Mouse (Mus musculus): ENCODE results near the gene Ccdc121.
A peak's percentile ranks its signal among the peaks of the same experiment; 100 is the strongest.
"Not testable (repeated sequence)": the region's sequence is repeated elsewhere in the genome, so short reads cannot be mapped to it uniquely, and the experiment has no call there.

The Ccdc121 gene

GRCm38 (mm10) chr1:181510855-181511254 is 396 bp downstream of the Ccdc121 start:
- DNase-seq = not testable (repeated sequence)

- DNase-seq = no peak
Measured at GRCm38 (mm10) chr1:181505367-181505766, 5.9 kb downstream of the Ccdc121 start.

GRCm38 (mm10) chr1:181503471-181503870 is 7.8 kb downstream of the Ccdc121 start:
- no peak for DNase-seq

GRCm38 (mm10) chr1:181484696-181485095 is 26.6 kb downstream of the Ccdc121 start:
- no peak for DNase-seq

- DNase-seq = no peak
Measured at GRCm38 (mm10) chr1:181476557-181476956, 34.7 kb downstream of the Ccdc121 start.

- no peak for DNase-seq
Measured at GRCm38 (mm10) chr1:181476141-181476540, 35.1 kb downstream of the Ccdc121 start.

- DNase-seq = no peak
Measured at GRCm38 (mm10) chr1:181469415-181469814, 41.8 kb downstream of the Ccdc121 start.

- DNase-seq = no peak
Measured at GRCm38 (mm10) chr1:181467321-181467670, 44.0 kb downstream of the Ccdc121 start.

- DNase-seq = no peak
Measured at GRCm38 (mm10) chr1:181466601-181467320, 44.5 kb downstream of the Ccdc121 start.

GRCm38 (mm10) chr1:181466040-181466439 is 45.2 kb downstream of the Ccdc121 start:
- no peak for DNase-seq

GRCm38 (mm10) chr1:181465027-181465426 is 46.2 kb downstream of the Ccdc121 start:
- DNase-seq = peak in 1 of 2 experiments; percentile 31

GRCm38 (mm10) chr1:181462906-181463179 is 48.4 kb downstream of the Ccdc121 start:
- DNase-seq = no peak

- no peak for DNase-seq
Measured at GRCm38 (mm10) chr1:181462051-181462905, 49.0 kb downstream of the Ccdc121 start.

GRCm38 (mm10) chr1:181461484-181461883 is 49.8 kb downstream of the Ccdc121 start:
- peak in 1 of 2 experiments; percentile 52 for DNase-seq

- DNase-seq = no peak
Measured at GRCm38 (mm10) chr1:181460283-181460682, 51.0 kb downstream of the Ccdc121 start.
